Mouse (Mus musculus) forebrain, embryonic 15.5 days (tissue): ENCODE results near the gene Cox11. TPM values are rescaled to one million over a fixed set of nuclear protein-coding genes. Genes with fewer than 3 reads are reported as not detected.
A peak's percentile ranks its signal among the peaks of the same experiment; 100 is the strongest.

Experiments used
- ATAC-seq: fragments of 200-750 bp; cut with Nextera tagmentation; replicated peaks from 2 replicates; pipeline ENCODE4 v1.8.0; 2017; ENCODE audit warnings: mild to moderate bottlenecking, moderate TSS enrichment, moderate library complexity
- H3K27ac ChIP-seq: fragments of 300-500 bp; sonication (generic); replicated peaks from 2 replicates; pipeline ENCODE4 v1.5.1; 2015; ENCODE audit warnings: mild to moderate bottlenecking, inconsistent platforms
- H3K27me3 ChIP-seq: fragments of 300-500 bp; sonication (generic); 2 replicates; pipeline ENCODE4 v1.6.1; 2015; ENCODE audit warnings: inconsistent platforms
- H3K36me3 ChIP-seq: fragments of 300-500 bp; sonication (generic); 2 replicates; pipeline ENCODE4 v1.6.1; 2015; ENCODE audit warnings: mild to moderate bottlenecking, inconsistent platforms
- H3K4me1 ChIP-seq: fragments of 300-500 bp; sonication (generic); 2 replicates; pipeline ENCODE4 v1.6.1; 2015; ENCODE audit warnings: inconsistent platforms
- H3K4me2 ChIP-seq: fragments of 300-500 bp; sonication (generic); replicated peaks from 2 replicates; pipeline ENCODE4 v1.6.1; 2015; ENCODE audit warnings: mild to moderate bottlenecking, inconsistent platforms
- H3K4me3 ChIP-seq: fragments of 300-500 bp; sonication (generic); 2 replicates; pipeline ENCODE4 v1.5.1; 2015; ENCODE audit warnings: mild to moderate bottlenecking, inconsistent platforms
- H3K9ac ChIP-seq: fragments of 300-500 bp; sonication (generic); replicated peaks from 2 replicates; pipeline ENCODE4 v1.6.1; 2015; ENCODE audit warnings: mild to moderate bottlenecking, inconsistent platforms
- H3K9me3 ChIP-seq: fragments of 300-500 bp; sonication (generic); 2 replicates; pipeline ENCODE4 v1.6.1; 2016; ENCODE audit warnings: inconsistent platforms
- WGBS: fragments of 180-500 bp; shearing (Covaris S2); methylation state at CpG from one replicate; pipeline ENCODE4 v1.1.7; 2015; ENCODE audit warnings: mixed read lengths; 5-methylcytosine and 5-hydroxymethylcytosine counted together
- polyA plus RNA-seq: library from polyadenylated mRNA; unstranded; fragments of >200 nt; fragmentation: Nextera tagmentation; extraction: Ambion mirVana; gene quantifications from 2 replicates; pipeline ENCODE4 v1.2.1, GENCODE M21; 2015

Cox11 gene
- polyA plus RNA-seq, 1 experiment from 2014 or later, result 38.0 TPM

DNA sequence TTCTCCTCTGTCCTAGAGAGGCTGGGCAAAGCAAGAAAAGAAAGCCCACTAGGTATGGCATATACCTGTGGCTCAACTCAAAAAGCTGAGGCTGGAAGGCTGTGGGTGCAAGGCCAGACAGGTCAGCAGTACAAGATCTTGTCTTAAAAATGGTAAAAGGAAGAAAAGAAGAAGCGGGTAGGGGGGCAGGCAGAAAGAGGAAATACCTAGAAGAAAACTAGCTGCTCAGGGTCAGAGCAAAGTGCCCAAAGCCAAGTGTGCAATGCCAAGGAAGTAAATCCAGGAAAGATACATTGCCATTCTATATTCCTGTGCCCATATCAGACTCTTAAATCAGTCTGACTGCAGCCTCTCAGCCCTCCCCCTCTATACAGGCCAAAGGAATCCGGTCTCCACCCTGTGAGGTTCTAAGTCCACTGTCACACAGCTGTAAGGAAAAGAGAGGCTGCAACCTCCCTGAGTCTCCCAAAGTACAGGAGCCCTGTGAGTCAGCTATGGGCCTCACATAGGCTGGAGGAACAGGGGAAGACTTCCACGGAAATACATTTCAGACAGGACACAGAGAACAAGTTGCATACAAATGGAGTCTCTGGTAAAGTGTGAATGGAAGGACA, 28.3 kb downstream of the Cox11 start:
- H3K9me3 ChIP-seq, result no peaks in the 10 kb centered on the region
- no peak overlapping the region for H3K4me3 ChIP-seq
- ATAC-seq, result no peak
- no peak overlapping the region for H3K9ac ChIP-seq
- WGBS, result 80% methylated on average over 3 of the region's 3 CpGs
- H3K27me3 ChIP-seq, result no peaks in the 10 kb centered on the region
- peaks cover 22% of the 10 kb centered on the region for H3K4me1 ChIP-seq
- no peak overlapping the region for H3K4me2 ChIP-seq
- H3K27ac ChIP-seq, result no peak overlapping the region
- H3K36me3 ChIP-seq, result no peaks in the 10 kb centered on the region

DNA sequence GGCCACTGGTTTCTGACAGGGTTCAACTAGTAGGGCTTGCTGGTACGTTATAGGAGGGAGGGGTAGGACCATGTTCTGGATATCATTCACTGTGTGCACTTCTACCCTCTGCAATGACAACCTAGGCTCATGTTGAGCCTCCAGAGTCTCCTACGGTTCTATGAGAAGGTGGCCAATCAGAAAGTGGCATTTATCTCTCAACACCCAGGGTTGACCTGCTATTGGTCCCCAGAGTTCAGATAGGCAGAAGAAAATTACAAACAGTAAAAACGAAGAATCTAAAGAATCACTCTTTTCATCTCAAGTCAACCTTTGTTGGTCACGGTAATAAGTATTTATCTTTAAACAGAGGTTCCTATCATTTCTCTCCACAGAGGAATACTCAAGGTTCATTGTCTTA, 28.9 kb downstream of the Cox11 start:
- no peaks in the 10 kb centered on the region for H3K9me3 ChIP-seq

DNA sequence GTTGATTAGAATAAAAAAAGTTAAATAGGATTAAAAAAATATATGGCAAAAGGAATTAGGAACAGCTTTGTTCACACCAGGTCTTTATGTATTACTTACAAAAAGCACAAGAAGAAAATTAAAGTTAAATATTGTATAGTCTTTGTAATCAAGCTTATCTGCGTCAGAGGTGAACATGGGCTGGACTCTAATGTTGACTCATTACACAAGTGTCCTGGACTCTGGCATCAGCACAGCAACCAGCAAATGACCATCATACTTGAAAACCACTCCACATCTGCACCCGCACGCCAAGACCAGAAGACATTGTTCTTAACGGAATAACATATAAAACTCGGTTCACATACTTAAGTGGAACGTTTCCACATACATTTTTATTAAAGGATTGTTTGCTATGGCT, 29.4 kb downstream of the Cox11 start:
- no peaks in the 10 kb centered on the region for H3K36me3 ChIP-seq
- no peak for ATAC-seq
- H3K9ac ChIP-seq, result no peak overlapping the region
- H3K27me3 ChIP-seq, result no peaks in the 10 kb centered on the region
- peaks cover 22% of the 10 kb centered on the region for H3K4me1 ChIP-seq
- WGBS, result 96% methylated on average over 6 of the region's 6 CpGs
- H3K4me3 ChIP-seq, result no peak overlapping the region
- H3K27ac ChIP-seq, result no peak overlapping the region
- H3K4me2 ChIP-seq, result no peak overlapping the region
- H3K9me3 ChIP-seq, result no peaks in the 10 kb centered on the region

More for the DNA sequence above, 28.9 kb downstream of the Cox11 start:
- 85% methylated on average over 4 of the region's 4 CpGs for WGBS
- Histone ChIP-seq H3K27ac (no peak overlapping the region), H3K4me1 (peaks cover 22% of the 10 kb centered on the region), H3K9ac (no peak overlapping the region), H3K4me2 (no peak overlapping the region), H3K27me3 (no peaks in the 10 kb centered on the region), H3K36me3 (no peaks in the 10 kb centered on the region), H3K4me3 (no peak overlapping the region)
- no peak for ATAC-seq

DNA sequence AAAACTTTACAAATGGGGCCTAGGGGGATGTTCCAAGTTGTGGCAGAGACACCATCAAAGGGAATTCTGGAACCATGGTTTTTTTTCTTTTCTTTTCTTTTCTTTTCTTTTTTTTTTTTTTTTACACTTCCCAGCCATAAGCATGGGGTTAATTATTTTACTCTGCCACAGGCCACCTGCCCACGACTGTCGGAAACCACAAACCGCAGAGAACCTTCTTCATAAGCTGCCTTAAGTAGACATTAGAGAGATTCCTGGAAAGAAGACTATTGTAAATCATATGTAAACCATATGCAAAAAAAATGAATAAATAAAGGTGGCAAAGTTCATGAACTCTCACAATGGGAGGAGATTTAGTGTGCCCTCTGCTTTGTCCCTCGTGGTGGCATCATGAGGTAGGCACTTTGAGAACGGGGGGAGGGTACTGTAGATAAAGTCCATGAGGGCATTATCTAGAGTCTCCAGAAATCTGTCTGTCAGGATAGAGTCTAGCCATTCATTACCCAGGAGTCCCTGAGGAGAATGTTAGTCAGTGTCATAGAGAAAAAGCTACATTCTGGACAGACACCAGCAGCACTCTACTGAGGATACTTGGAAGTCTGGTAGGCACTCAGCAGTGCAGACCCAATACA, 37.6 kb downstream of the Cox11 start:
- no peaks in the 10 kb centered on the region for H3K27me3 ChIP-seq
- H3K4me1 ChIP-seq, result no peaks in the 10 kb centered on the region
- H3K4me3 ChIP-seq, result no peak overlapping the region
- H3K9ac ChIP-seq, result no peak overlapping the region
- no peak for ATAC-seq
- H3K36me3 ChIP-seq, result no peaks in the 10 kb centered on the region
- no peak overlapping the region for H3K27ac ChIP-seq
- H3K9me3 ChIP-seq, result no peaks in the 10 kb centered on the region
- H3K4me2 ChIP-seq, result no peak overlapping the region
- WGBS, result 88% methylated on average over 5 of the region's 5 CpGs

DNA sequence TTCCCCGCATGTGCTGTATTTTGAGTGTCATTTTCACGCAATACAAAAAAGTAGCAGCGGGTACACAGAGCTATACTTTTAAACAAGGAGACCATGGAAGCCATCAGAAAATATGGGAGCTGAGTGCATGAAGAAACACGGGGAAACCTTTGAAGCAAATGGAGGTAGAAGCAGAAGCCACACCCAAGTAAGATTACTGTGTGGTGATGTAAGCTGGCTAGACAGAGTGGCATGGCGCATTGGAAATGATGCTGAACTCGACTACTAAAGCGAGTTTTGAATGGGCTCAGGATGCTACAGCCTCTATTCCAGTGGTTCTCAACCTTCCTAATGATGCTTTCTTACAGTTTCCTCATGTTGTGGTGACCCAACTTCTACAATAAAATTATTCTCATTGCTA, 39.1 kb downstream of the Cox11 start:
- Histone ChIP-seq H3K27ac (no peak overlapping the region), H3K4me3 (no peak overlapping the region), H3K4me1 (no peaks in the 10 kb centered on the region), H3K36me3 (no peaks in the 10 kb centered on the region), H3K4me2 (no peak overlapping the region), H3K9me3 (no peaks in the 10 kb centered on the region), H3K27me3 (no peaks in the 10 kb centered on the region), H3K9ac (no peak overlapping the region)
- ATAC-seq, result no peak
- 89% methylated on average over 7 of the region's 7 CpGs for WGBS

DNA sequence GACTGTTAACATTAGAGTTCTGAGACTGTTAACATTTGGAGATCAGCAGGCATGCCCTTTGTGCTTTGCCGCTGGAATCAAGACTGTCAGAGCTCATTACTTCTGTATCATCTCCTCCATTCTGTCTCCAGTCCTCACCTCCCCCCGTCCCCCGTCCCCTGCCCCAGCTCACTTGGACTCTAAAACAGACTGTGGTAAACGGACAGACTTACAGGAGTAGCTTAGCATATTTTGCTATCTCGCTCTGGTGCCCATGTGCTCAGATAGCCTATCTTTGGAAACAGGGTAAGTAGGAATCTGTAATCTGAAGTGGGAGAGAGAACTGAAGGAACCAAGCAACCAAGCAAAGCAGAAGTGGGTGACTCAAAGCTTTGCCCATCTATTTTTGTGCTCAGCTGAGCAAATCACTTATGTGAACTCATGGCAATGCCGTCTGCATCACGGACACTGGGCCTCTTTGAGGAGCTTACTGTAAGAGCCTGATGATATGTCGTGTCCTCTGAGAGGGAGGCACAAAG, 39.9 kb downstream of the Cox11 start:
- 59% methylated on average over 8 of the region's 8 CpGs for WGBS
- no peak overlapping the region for H3K4me3 ChIP-seq
- no peaks in the 10 kb centered on the region for H3K4me1 ChIP-seq
- H3K27me3 ChIP-seq, result no peaks in the 10 kb centered on the region
- no peak overlapping the region for H3K4me2 ChIP-seq
- H3K9ac ChIP-seq, result no peak overlapping the region
- H3K36me3 ChIP-seq, result no peaks in the 10 kb centered on the region
- no peak overlapping the region for H3K27ac ChIP-seq
- ATAC-seq, result no peak
- no peaks in the 10 kb centered on the region for H3K9me3 ChIP-seq

DNA sequence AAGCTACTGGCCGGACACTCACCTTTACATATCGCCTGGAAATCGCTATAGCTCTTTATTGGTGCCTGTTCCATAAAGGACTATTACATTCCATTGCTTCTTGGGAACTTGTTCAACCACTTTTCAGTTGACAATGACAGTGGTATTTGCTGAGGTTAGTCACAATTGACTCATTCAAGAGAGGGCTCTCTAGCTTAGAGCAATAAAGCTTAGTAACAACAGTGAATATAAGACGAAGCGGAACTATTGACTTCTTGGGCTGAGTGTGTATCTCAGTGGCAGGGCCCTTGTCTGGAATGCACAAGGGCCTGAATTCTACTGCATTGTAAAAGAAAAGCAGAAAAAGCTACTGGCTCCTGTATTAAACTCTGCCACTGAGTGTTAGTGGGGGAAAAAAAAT, 40.6 kb downstream of the Cox11 start:
- H3K9ac ChIP-seq, result no peak overlapping the region
- ATAC-seq, result no peak
- H3K4me1 ChIP-seq, result no peaks in the 10 kb centered on the region
- H3K4me3 ChIP-seq, result no peak overlapping the region
- H3K36me3 ChIP-seq, result no peaks in the 10 kb centered on the region
- H3K27me3 ChIP-seq, result no peaks in the 10 kb centered on the region
- no peak overlapping the region for H3K4me2 ChIP-seq
- no peak overlapping the region for H3K27ac ChIP-seq
- no peaks in the 10 kb centered on the region for H3K9me3 ChIP-seq
- WGBS, result 91% methylated on average over 5 of the region's 5 CpGs

DNA sequence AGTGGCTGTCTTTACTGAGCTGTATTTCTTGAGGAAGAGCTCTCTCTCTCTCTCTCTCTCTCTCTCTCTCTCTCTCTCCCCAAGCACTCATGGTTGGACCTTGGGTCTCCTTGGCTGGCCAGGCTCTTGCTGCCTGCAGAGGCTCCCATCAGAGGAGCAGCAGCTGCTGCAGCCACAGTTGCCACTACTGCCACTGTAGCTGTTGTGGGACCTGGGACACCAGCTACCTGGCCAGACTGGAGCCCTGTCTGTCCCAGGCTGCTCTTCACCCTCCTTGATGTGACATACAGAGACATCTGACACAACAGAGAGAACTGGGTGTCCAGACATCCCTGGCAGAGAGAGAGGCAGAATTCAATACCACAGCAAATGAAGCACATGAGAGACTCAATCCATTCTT, 43.2 kb downstream of the Cox11 start:
- no peaks in the 10 kb centered on the region for H3K4me1 ChIP-seq
- H3K27me3 ChIP-seq, result no peaks in the 10 kb centered on the region
- H3K9me3 ChIP-seq, result no peaks in the 10 kb centered on the region
- no peak overlapping the region for H3K4me2 ChIP-seq
- H3K4me3 ChIP-seq, result no peak overlapping the region
- ATAC-seq, result no peak
- H3K36me3 ChIP-seq, result no peaks in the 10 kb centered on the region
- no peak overlapping the region for H3K9ac ChIP-seq
- H3K27ac ChIP-seq, result no peak overlapping the region

DNA sequence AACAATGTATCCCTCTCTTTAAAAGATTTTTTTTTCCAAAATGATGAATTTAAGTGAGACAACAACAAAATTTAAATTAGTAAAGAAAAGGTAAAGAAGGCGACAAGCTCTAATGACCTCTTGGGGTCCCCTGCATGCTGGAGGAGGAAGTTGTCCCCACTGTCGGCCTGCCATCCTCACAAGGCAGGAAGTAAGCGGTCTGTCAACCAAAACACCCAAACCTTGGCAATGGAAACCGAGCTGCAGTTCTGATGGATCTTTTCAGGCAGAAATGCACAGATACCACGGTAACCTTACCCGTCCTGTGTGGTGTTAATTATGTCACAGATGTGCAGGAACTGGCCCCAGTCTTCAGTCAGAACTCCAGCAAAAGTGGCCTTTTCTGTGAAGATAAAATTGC, 46.8 kb downstream of the Cox11 start:
- H3K9me3 ChIP-seq, result no peaks in the 10 kb centered on the region
- no peak overlapping the region for H3K4me3 ChIP-seq
- no peak overlapping the region for H3K27ac ChIP-seq
- H3K4me1 ChIP-seq, result peaks cover 15% of the 10 kb centered on the region
- WGBS, result 71% methylated on average over 6 of the region's 6 CpGs
- H3K9ac ChIP-seq, result no peak overlapping the region
- no peak for ATAC-seq
- no peaks in the 10 kb centered on the region for H3K27me3 ChIP-seq
- H3K4me2 ChIP-seq, result no peak overlapping the region
- no peaks in the 10 kb centered on the region for H3K36me3 ChIP-seq

DNA sequence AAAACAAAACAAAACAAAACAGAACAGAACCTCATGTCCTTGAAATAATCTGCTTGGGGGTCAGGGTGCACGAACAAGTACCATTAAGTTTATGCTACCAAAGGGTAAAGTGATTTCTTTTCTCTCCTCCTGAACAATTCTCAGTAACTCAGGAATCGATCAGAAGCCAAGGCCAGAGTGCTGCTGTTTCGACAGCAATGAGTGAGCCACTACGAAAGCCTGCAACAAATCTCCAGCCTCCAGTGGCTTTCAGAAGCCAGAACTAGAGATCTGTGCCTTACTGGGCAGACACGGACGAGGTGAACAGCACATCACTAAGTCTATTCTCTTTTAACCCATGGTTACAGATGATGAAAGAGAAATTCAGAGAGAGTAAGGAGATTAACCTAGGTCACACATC, 47.2 kb downstream of the Cox11 start:
- WGBS, result 80% methylated on average over 6 of the region's 6 CpGs
- Histone ChIP-seq H3K4me2 (no peak overlapping the region), H3K36me3 (no peaks in the 10 kb centered on the region), H3K27me3 (no peaks in the 10 kb centered on the region), H3K4me3 (no peak overlapping the region), H3K27ac (no peak overlapping the region), H3K4me1 (peaks cover 15% of the 10 kb centered on the region), H3K9ac (no peak overlapping the region), H3K9me3 (no peaks in the 10 kb centered on the region)
- no peak for ATAC-seq

DNA sequence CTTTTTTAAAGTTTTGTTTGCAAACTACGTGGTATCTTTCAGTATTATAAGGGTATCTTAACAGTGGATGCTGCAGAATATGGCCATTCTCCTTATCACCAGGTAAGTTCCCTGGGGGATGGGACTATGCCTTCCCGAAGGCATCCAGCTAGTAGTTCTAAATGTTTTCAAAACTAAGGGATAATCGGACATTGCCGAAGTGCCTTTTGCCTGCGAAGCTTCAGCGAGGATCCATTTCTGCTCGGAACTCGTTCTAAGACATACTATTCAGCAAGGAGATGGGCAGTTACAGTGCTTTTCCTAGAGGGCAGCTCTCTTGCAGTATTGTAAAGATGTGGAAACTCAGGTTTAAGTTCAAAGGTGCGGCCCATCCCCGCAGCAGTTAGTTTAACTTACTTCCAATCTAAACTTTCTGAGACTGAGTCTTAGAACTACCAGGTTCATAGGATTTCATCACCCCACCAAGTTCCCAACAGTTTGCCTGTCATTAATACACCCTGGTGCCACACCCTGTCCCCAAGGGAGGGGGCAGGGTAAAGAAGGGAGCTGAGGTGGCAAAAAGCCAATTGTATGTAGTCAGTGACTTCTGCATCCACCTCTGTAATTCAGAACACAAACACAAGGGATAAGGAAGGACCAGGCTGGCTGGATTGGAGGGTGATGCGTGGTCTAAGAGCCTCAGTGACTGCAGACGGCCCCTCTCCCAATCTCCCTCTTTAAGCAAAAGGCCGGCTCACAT, 48.5 kb downstream of the Cox11 start:
- H3K36me3 ChIP-seq, result no peaks in the 10 kb centered on the region
- H3K27ac ChIP-seq, result no peak overlapping the region
- WGBS, result 73% methylated on average over 13 of the region's 13 CpGs
- H3K4me1 ChIP-seq, result peaks cover 15% of the 10 kb centered on the region
- H3K4me2 ChIP-seq, result peak overlapping the region; percentile 84
- no peaks in the 10 kb centered on the region for H3K9me3 ChIP-seq
- H3K4me3 ChIP-seq, result peak overlapping the region; percentile 61
- H3K9ac ChIP-seq, result no peak overlapping the region
- 0 out of 2 replicates have a peak, but pooled peaks have one; percentile 33 for ATAC-seq
- H3K27me3 ChIP-seq, result no peaks in the 10 kb centered on the region

DNA sequence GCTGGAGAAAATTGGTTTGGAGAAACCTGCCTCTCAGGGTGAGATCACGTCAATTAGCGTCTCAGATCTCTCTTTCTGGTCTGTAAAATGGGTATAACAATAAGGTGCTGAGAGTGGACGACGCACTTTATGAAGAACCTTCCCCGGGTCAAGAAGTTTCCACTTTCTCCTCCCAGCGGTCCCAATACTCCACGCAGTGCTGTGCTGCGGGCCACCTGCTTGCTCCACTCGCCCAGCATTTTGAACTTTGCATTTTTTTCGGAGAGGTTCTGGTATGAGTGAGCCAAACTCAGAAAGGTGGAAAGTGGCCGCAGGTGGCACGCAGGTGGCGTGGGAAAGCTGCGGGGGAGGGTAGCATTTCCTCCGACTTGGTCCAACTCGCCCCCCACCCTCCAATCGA, 49.1 kb downstream of the Cox11 start:
- peak overlapping the region; percentile 61 for H3K4me3 ChIP-seq
- H3K4me1 ChIP-seq, result peaks cover 15% of the 10 kb centered on the region
- under 1% methylated on average over 17 of the region's 17 CpGs for WGBS
- no peaks in the 10 kb centered on the region for H3K27me3 ChIP-seq
- peak overlapping the region; percentile 84 for H3K4me2 ChIP-seq
- peak; percentile 66 for ATAC-seq
- no peaks in the 10 kb centered on the region for H3K36me3 ChIP-seq
- H3K9me3 ChIP-seq, result no peaks in the 10 kb centered on the region
- H3K27ac ChIP-seq, result no peak overlapping the region
- peak overlapping the region; percentile 51 for H3K9ac ChIP-seq
